Mouse (Mus musculus) embryonic facial prominence, embryonic 15.5 days (tissue): ENCODE data around the gene Atg2a. TPM values are rescaled to one million over a fixed set of nuclear protein-coding genes. Genes with fewer than 3 reads are reported as not detected.
A peak's percentile ranks its signal among the peaks of the same experiment; 100 is the strongest.

Experiments used
- ATAC-seq: fragments of 200-750 bp; cut with Nextera tagmentation; 2 replicates; pipeline ENCODE4 v1.8.0; 2017; ENCODE audit warnings: low read depth, moderate TSS enrichment; ENCODE audit not compliant: insufficient number of reproducible peaks, low FRiP score, low TSS enrichment
- H3K27ac ChIP-seq: fragments of 300-500 bp; sonication (generic); replicated peaks from 2 replicates; pipeline ENCODE4 v1.5.1; 2015; ENCODE audit warnings: mild to moderate bottlenecking, inconsistent platforms
- H3K27me3 ChIP-seq: fragments of 300-500 bp; sonication (generic); 2 replicates; pipeline ENCODE4 v1.6.1; 2015; ENCODE audit warnings: inconsistent platforms
- H3K36me3 ChIP-seq: fragments of 300-500 bp; sonication (generic); 2 replicates; pipeline ENCODE4 v1.6.1; 2015; ENCODE audit warnings: mild to moderate bottlenecking, inconsistent platforms
- H3K4me1 ChIP-seq: fragments of 300-500 bp; sonication (generic); 2 replicates; pipeline ENCODE4 v1.6.1; 2015; ENCODE audit warnings: inconsistent platforms
- H3K4me2 ChIP-seq: fragments of 300-500 bp; sonication (generic); replicated peaks from 2 replicates; pipeline ENCODE4 v1.6.1; 2015; ENCODE audit warnings: mild to moderate bottlenecking, inconsistent platforms
- H3K4me3 ChIP-seq: fragments of 300-500 bp; sonication (generic); replicated peaks from 2 replicates; pipeline ENCODE4 v1.5.1; 2015; ENCODE audit warnings: mild to moderate bottlenecking, inconsistent platforms
- H3K9ac ChIP-seq: fragments of 300-500 bp; sonication (generic); 2 replicates; pipeline ENCODE4 v1.6.1; 2015; ENCODE audit warnings: inconsistent platforms
- H3K9me3 ChIP-seq: fragments of 300-500 bp; sonication (generic); replicated peaks from 2 replicates; pipeline ENCODE4 v1.6.1; 2016; ENCODE audit warnings: inconsistent platforms
- WGBS: fragments of 180-500 bp; shearing (Covaris S2); methylation state at CpG from one replicate; pipeline ENCODE4 v1.1.7; 2015; 5-methylcytosine and 5-hydroxymethylcytosine counted together
- polyA plus RNA-seq: library from polyadenylated mRNA; unstranded; fragments of >200 nt; fragmentation: Nextera tagmentation; extraction: Ambion mirVana; gene quantifications from 2 replicates; pipeline ENCODE4 v1.2.1, GENCODE M21; 2015

Atg2a gene
- polyA plus RNA-seq: 10.3 and 11.0 TPM in 2 replicates

DNA sequence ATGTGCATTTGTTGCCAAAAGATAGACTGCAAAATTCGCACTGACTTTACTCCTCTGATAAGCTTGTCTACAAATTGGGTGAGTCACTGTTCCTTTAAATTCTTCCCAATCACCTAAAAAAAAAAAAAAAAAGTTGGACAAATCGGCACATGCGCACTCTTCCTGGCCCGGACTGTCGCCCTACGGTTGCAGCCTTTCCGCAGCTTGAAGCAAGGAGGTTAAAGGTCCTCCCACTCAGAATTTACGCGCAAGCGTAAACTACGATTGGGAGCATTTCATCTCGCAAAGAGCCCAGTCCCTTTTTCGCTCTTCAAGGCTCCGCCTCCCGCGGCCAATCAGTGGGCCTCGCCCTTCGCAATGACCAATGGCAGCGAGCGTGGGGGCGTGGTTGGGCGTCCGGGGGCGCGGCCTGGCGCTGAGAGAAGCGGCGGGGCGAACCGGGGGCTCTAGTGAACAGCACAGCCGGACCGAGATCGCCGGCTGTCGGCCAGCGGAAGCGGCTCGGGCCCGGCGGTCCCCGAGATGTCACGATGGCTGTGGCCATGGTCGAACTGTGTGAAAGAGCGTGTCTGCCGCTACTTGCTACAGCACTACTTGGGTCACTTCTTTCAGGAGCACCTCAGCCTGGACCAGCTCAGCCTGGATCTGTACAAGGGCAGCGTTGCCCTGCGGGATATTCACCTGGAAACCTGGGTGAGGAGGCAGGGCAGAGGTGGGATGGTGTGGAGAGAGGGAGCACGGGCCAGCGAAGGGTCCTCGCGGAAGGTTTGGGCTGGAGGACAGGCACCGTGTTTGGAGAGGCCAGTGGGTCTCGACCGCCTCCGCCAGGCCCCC, at the start of gene Atg2a:
Gene Atg2a, plus strand, starts transcription at position 395 of the 834 bp plus-strand sequence.
- ATAC-seq: peak; percentile 95
- Histone ChIP-seq H3K9ac (peak within 1 kb of the TSS; percentile 67), H3K4me1 (peaks cover 15% of the 10 kb centered on the region), H3K9me3 (no peaks in the 10 kb centered on the region), H3K4me3 (peak within 1 kb of the TSS; percentile 91), H3K27ac (peak within 1 kb of the TSS; percentile 73), H3K27me3 (no peaks in the 10 kb centered on the region), H3K36me3 (peaks cover 20% of the 10 kb centered on the region), H3K4me2 (peak within 1 kb of the TSS; percentile 85)
- under 1% methylated on average over 55 of the region's 55 CpGs for WGBS

GRCm38 (mm10) chr19:6204265-6204664, 37.2 kb upstream of the Atg2a start:
- WGBS: 74% methylated on average over 2 of the region's 2 CpGs
- no peak for ATAC-seq

GRCm38 (mm10) chr19:6206716-6207115, 34.8 kb upstream of the Atg2a start:
- Histone ChIP-seq H3K4me2 (no peak overlapping the region), H3K4me1 (no peaks in the 10 kb centered on the region), H3K27ac (peak overlapping the region; percentile 48; the same call in 1 of the 2 replicates), H3K27me3 (no peaks in the 10 kb centered on the region), H3K9ac (no peak overlapping the region), H3K4me3 (no peak overlapping the region), H3K9me3 (no peaks in the 10 kb centered on the region), H3K36me3 (no peaks in the 10 kb centered on the region)
- no peak for ATAC-seq
- 44% methylated on average over 5 of the region's 5 CpGs for WGBS

More at GRCm38 (mm10) chr19:6204265-6204664, 37.2 kb upstream of the Atg2a start:
- Histone ChIP-seq H3K4me1 (no peaks in the 10 kb centered on the region), H3K36me3 (no peaks in the 10 kb centered on the region), H3K27me3 (no peaks in the 10 kb centered on the region), H3K4me2 (no peak overlapping the region), H3K4me3 (no peak overlapping the region), H3K9ac (no peak overlapping the region), H3K9me3 (no peaks in the 10 kb centered on the region), H3K27ac (no peak overlapping the region)

GRCm38 (mm10) chr19:6216046-6216705, 25.3 kb upstream of the Atg2a start:
- no peak overlapping the region for H3K4me3 ChIP-seq
- H3K36me3 ChIP-seq: no peaks in the 10 kb centered on the region
- no peak overlapping the region for H3K9ac ChIP-seq
- 84% methylated on average over 6 of the region's 6 CpGs for WGBS
- H3K4me1 ChIP-seq: no peaks in the 10 kb centered on the region
- ATAC-seq: no peak
- no peak overlapping the region for H3K4me2 ChIP-seq
- no peaks in the 10 kb centered on the region for H3K27me3 ChIP-seq
- no peaks in the 10 kb centered on the region for H3K9me3 ChIP-seq
- H3K27ac ChIP-seq: no peak overlapping the region

- H3K9me3 ChIP-seq: no peaks in the 10 kb centered on the region
- H3K27ac ChIP-seq: no peak overlapping the region
- no peak for ATAC-seq
- H3K4me3 ChIP-seq: no peak overlapping the region
- H3K9ac ChIP-seq: no peak overlapping the region
- no peaks in the 10 kb centered on the region for H3K4me1 ChIP-seq
- no peaks in the 10 kb centered on the region for H3K27me3 ChIP-seq
- H3K4me2 ChIP-seq: no peak overlapping the region
- H3K36me3 ChIP-seq: no peaks in the 10 kb centered on the region
- WGBS: 49% methylated on average over 6 of the region's 6 CpGs
These were observed 22.9 kb upstream of the Atg2a start for GRCm38 (mm10) chr19:6218606-6219005.

DNA sequence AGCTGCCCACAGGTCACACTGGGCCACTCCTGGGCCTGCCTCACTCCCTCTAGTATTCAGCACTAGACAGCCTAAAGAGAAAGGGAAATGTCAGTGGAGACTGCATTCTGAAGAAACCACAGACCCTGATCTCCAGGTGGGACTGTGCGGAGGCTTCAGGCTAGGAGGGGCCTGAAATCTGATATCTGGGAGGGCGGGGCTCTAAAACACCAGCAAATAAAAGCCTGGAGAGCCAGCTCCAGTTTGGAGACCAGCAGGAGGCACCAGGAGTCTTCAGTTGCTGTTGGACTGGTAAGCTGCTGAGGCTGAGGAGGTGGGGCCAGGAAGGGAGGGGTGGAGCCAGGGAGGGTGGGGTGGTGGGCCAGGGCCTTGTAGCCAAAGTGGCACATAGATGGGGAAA, 15.3 kb upstream of the Atg2a start, which contains the start of gene Gpha2:
Gene Gpha2, plus strand, starts transcription at position 246 of the 400 bp plus-strand sequence.
- Histone ChIP-seq H3K4me1 (peaks cover 10% of the 10 kb centered on the region; the same call in 1 of the 2 replicates), H3K27me3 (no peaks in the 10 kb centered on the region), H3K4me3 (no peak within 1 kb of the TSS), H3K4me2 (no peak within 1 kb of the TSS), H3K36me3 (peaks cover 43% of the 10 kb centered on the region), H3K9ac (no peak within 1 kb of the TSS), H3K9me3 (no peaks in the 10 kb centered on the region), H3K27ac (0 out of 2 replicates have a peak within 1 kb of the TSS, but pooled peaks have one; percentile 5)
- whole genome bisulfite sequencing: 27% methylated on average over 2 of the region's 2 CpGs
- peak; percentile 37; the same call in 1 of the 2 replicates for ATAC-seq

GRCm38 (mm10) chr19:6226763-6227162, 14.7 kb upstream of the Atg2a start:
- no peak overlapping the region for H3K9ac ChIP-seq

GRCm38 (mm10) chr19:6227864-6228263, 13.6 kb upstream of the Atg2a start:
- Histone ChIP-seq H3K27ac (no peak overlapping the region), H3K36me3 (peaks cover 57% of the 10 kb centered on the region), H3K4me3 (no peak overlapping the region), H3K4me2 (no peak overlapping the region), H3K4me1 (peaks cover 10% of the 10 kb centered on the region; the same call in 1 of the 2 replicates), H3K27me3 (no peaks in the 10 kb centered on the region), H3K9me3 (no peaks in the 10 kb centered on the region), H3K9ac (no peak overlapping the region)
- 76% methylated on average over 4 of the region's 4 CpGs for WGBS
- no peak for ATAC-seq

More at GRCm38 (mm10) chr19:6226763-6227162, 14.7 kb upstream of the Atg2a start:
- H3K27ac ChIP-seq: no peak overlapping the region
- no peak overlapping the region for H3K4me2 ChIP-seq
- peaks cover 50% of the 10 kb centered on the region for H3K36me3 ChIP-seq
- H3K9me3 ChIP-seq: no peaks in the 10 kb centered on the region
- no peaks in the 10 kb centered on the region for H3K27me3 ChIP-seq
- WGBS: 85% methylated on average over 14 of the region's 14 CpGs
- H3K4me3 ChIP-seq: no peak overlapping the region
- ATAC-seq: no peak
- peaks cover 10% of the 10 kb centered on the region; the same call in 1 of the 2 replicates for H3K4me1 ChIP-seq

DNA sequence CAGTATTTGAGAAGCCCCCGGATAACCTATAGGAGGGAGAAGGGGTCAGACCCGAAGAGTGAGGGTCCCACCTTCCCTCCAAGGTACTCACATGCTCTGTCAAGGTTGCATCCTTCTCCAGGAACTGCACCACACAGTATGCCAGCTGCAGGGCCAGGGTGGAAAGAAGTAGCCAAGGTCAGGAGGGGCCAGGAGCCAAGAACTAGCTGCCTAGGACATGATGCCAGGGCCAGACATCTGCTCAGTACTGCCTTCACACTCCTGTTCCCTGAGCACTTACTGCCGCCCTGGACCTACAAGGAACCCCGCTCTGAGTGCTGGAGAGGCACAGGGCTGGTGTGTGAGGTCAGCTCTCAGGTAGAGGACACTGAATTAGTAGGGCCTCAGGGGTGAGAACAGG, 11.1 kb upstream of the Atg2a start:
- no peak overlapping the region for H3K4me2 ChIP-seq
- H3K36me3 ChIP-seq: peaks cover 66% of the 10 kb centered on the region
- H3K9ac ChIP-seq: no peak overlapping the region
- no peaks in the 10 kb centered on the region for H3K9me3 ChIP-seq
- H3K4me1 ChIP-seq: peaks cover 22% of the 10 kb centered on the region
- no peak overlapping the region for H3K27ac ChIP-seq
- 87% methylated on average over 4 of the region's 4 CpGs for WGBS
- no peaks in the 10 kb centered on the region for H3K27me3 ChIP-seq
- H3K4me3 ChIP-seq: no peak overlapping the region
- ATAC-seq: no peak

DNA sequence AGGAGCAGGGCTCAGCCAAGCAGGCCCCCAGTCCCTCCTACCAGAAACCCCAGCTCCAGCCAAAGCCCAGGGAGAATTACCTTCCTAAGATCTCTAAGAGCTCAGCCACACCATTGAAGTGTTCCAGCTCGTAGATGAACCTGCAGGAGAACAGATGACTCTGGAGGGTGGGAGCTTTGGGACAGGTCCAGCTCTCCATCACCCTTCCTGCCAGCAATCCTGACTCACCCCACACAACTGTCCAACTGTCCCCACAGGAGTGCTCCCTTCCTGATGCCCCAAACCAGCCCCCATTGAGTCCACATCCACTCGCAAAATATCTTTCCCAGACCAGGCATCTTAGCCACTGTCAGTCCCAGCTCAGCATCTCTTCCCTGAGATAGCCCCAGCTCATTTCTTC, 10.4 kb upstream of the Atg2a start:
- H3K4me3 ChIP-seq: no peak overlapping the region
- WGBS: 82% methylated on average over 2 of the region's 2 CpGs
- peaks cover 66% of the 10 kb centered on the region for H3K36me3 ChIP-seq
- H3K9ac ChIP-seq: no peak overlapping the region
- H3K27me3 ChIP-seq: no peaks in the 10 kb centered on the region
- H3K27ac ChIP-seq: no peak overlapping the region
- H3K4me2 ChIP-seq: no peak overlapping the region
- peaks cover 21% of the 10 kb centered on the region for H3K4me1 ChIP-seq
- no peak for ATAC-seq
- H3K9me3 ChIP-seq: no peaks in the 10 kb centered on the region

DNA sequence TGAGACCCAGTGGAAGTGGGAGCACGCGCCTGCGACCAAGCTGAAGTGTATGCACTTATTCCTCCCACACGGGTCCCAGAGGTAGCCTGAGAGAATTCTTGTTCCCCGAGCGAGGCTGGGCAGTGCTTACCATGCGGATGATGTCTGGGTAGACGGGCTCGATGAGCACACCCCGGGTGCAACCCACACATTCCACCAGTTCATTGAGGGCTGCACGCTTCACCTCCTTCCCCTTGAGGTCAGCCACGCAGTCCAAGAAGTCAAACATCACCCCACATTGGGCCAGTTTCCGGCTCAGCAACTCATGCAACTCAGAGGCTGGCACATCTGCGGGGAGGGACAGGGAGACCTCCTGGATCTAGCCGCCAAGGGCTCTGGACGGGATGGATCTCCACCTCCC, 7.8 kb upstream of the Atg2a start:
- H3K4me2 ChIP-seq: no peak overlapping the region
- H3K4me3 ChIP-seq: no peak overlapping the region
- ATAC-seq: no peak
- H3K27me3 ChIP-seq: no peaks in the 10 kb centered on the region
- H3K36me3 ChIP-seq: peaks cover 47% of the 10 kb centered on the region
- H3K9ac ChIP-seq: no peak overlapping the region
- H3K9me3 ChIP-seq: no peaks in the 10 kb centered on the region
- no peak overlapping the region for H3K27ac ChIP-seq
- H3K4me1 ChIP-seq: peaks cover 17% of the 10 kb centered on the region
- WGBS: 90% methylated on average over 16 of the region's 16 CpGs
